Mouse (Mus musculus) kidney, embryonic 15.5 days (tissue): ENCODE data around the gene Slc47a2. TPM values are rescaled to one million over a fixed set of nuclear protein-coding genes. Genes with fewer than 3 reads are reported as not detected.
"Not testable (repeated sequence)": the region's sequence is repeated elsewhere in the genome, so short reads cannot be mapped to it uniquely, and the experiment has no call there.

ENCODE experiments used
- ATAC-seq: fragments of 200-750 bp; cut with Nextera tagmentation; replicated peaks from 2 replicates; pipeline ENCODE4 v1.8.0; 2017; ENCODE audit warnings: moderate TSS enrichment; ENCODE audit not compliant: low FRiP score
- H3K27ac ChIP-seq: fragments of 300-500 bp; sonication (generic); 2 replicates; pipeline ENCODE4 v1.5.1; 2015; ENCODE audit warnings: mild to moderate bottlenecking, inconsistent platforms
- H3K27me3 ChIP-seq: fragments of 300-500 bp; sonication (generic); 2 replicates; pipeline ENCODE4 v1.6.1; 2015; ENCODE audit warnings: inconsistent platforms
- H3K36me3 ChIP-seq: fragments of 300-500 bp; sonication (generic); 2 replicates; pipeline ENCODE4 v1.6.1; 2015; ENCODE audit warnings: inconsistent platforms
- H3K4me1 ChIP-seq: fragments of 300-500 bp; sonication (generic); 2 replicates; pipeline ENCODE4 v1.6.1; 2015; ENCODE audit warnings: inconsistent platforms
- H3K4me2 ChIP-seq: fragments of 300-500 bp; sonication (generic); 2 replicates; pipeline ENCODE4 v1.6.1; 2015; ENCODE audit warnings: moderate library complexity, mild to moderate bottlenecking, inconsistent platforms
- H3K4me3 ChIP-seq: fragments of 300-500 bp; sonication (generic); replicated peaks from 2 replicates; pipeline ENCODE4 v1.5.1; 2015; ENCODE audit warnings: mild to moderate bottlenecking, inconsistent platforms
- H3K9ac ChIP-seq: fragments of 300-500 bp; sonication (generic); 2 replicates; pipeline ENCODE4 v1.6.1; 2015; ENCODE audit warnings: mild to moderate bottlenecking, inconsistent platforms
- H3K9me3 ChIP-seq: fragments of 300-500 bp; sonication (generic); replicated peaks from 2 replicates; pipeline ENCODE4 v1.6.1; 2016; ENCODE audit warnings: inconsistent platforms
- WGBS: fragments of 180-500 bp; shearing (Covaris S2); methylation state at CpG from one replicate; pipeline ENCODE4 v1.1.7; 2015; ENCODE audit warnings: mixed read lengths; 5-methylcytosine and 5-hydroxymethylcytosine counted together
- polyA plus RNA-seq: library from polyadenylated mRNA; unstranded; fragments of >200 nt; fragmentation: Nextera tagmentation; extraction: Ambion mirVana; gene quantifications from 2 replicates; pipeline ENCODE4 v1.2.1, GENCODE M21; 2015

Gene Slc47a2
- polyA plus RNA-seq, 1 experiment from 2014 or later = not detected

GRCm38 (mm10) chr11:61340374-61340773 lies 2.3 kb downstream of the Slc47a2 start:
- ATAC-seq = no peak
- Histone ChIP-seq H3K36me3 (no peaks in the 10 kb centered on the region), H3K4me1 (peaks cover 14% of the 10 kb centered on the region), H3K4me2 (no peak overlapping the region), H3K27ac (no peak overlapping the region), H3K27me3 (peaks cover 50% of the 10 kb centered on the region), H3K9ac (no peak overlapping the region), H3K9me3 (no peaks in the 10 kb centered on the region), H3K4me3 (no peak overlapping the region)
- WGBS = 86% methylated on average over 4 of the region's 4 CpGs

- Histone ChIP-seq H3K9ac (no peak overlapping the region), H3K4me3 (no peak overlapping the region), H3K27me3 (peaks cover 25% of the 10 kb centered on the region), H3K4me2 (no peak overlapping the region), H3K27ac (no peak overlapping the region), H3K4me1 (peaks cover 11% of the 10 kb centered on the region), H3K36me3 (no peaks in the 10 kb centered on the region), H3K9me3 (no peaks in the 10 kb centered on the region)
- no peak for ATAC-seq
- 73% methylated on average over 10 of the region's 10 CpGs for WGBS
These were observed 5.1 kb downstream of the Slc47a2 start for GRCm38 (mm10) chr11:61337586-61337985.

GRCm38 (mm10) chr11:61320904-61321687 lies 21.6 kb downstream of the Slc47a2 start:
- Histone ChIP-seq H3K27ac (no peak overlapping the region), H3K27me3 (no peaks in the 10 kb centered on the region), H3K9me3 (no peaks in the 10 kb centered on the region), H3K4me3 (no peak overlapping the region), H3K9ac (no peak overlapping the region), H3K36me3 (no peaks in the 10 kb centered on the region), H3K4me2 (no peak overlapping the region), H3K4me1 (0 out of 2 replicates have a peak, but pooled peaks cover 6% of the 10 kb centered on the region)
- WGBS = 66% methylated on average over 10 of the region's 10 CpGs
- ATAC-seq = no peak

- Histone ChIP-seq H3K9ac (no peak overlapping the region), H3K4me1 (0 out of 2 replicates have a peak, but pooled peaks cover 6% of the 10 kb centered on the region), H3K36me3 (no peaks in the 10 kb centered on the region), H3K9me3 (no peaks in the 10 kb centered on the region), H3K4me3 (no peak overlapping the region), H3K4me2 (no peak overlapping the region), H3K27ac (no peak overlapping the region), H3K27me3 (no peaks in the 10 kb centered on the region)
- 37% methylated on average over 3 of the region's 3 CpGs for WGBS
- ATAC-seq = no peak
These were observed 22.6 kb downstream of the Slc47a2 start for GRCm38 (mm10) chr11:61319923-61320567.

- H3K27ac ChIP-seq = no peak overlapping the region
- H3K9ac ChIP-seq = no peak overlapping the region
- WGBS = 45% methylated on average over 12 of the region's 12 CpGs
- no peak overlapping the region for H3K4me2 ChIP-seq
- no peaks in the 10 kb centered on the region for H3K27me3 ChIP-seq
- H3K9me3 ChIP-seq = no peaks in the 10 kb centered on the region
- ATAC-seq = no peak
- H3K36me3 ChIP-seq = no peaks in the 10 kb centered on the region
- H3K4me1 ChIP-seq = 0 out of 2 replicates have a peak, but pooled peaks cover 6% of the 10 kb centered on the region
- no peak overlapping the region for H3K4me3 ChIP-seq
These were observed 23.3 kb downstream of the Slc47a2 start for GRCm38 (mm10) chr11:61319233-61319922.

- H3K4me3 ChIP-seq = no peak overlapping the region
- WGBS = 61% methylated on average over 2 of the region's 2 CpGs
- H3K9me3 ChIP-seq = no peaks in the 10 kb centered on the region
- no peaks in the 10 kb centered on the region for H3K36me3 ChIP-seq
- H3K4me1 ChIP-seq = 0 out of 2 replicates have a peak, but pooled peaks cover 6% of the 10 kb centered on the region
- no peak overlapping the region for H3K9ac ChIP-seq
- ATAC-seq = no peak
- H3K27ac ChIP-seq = no peak overlapping the region
- no peak overlapping the region for H3K4me2 ChIP-seq
- H3K27me3 ChIP-seq = no peaks in the 10 kb centered on the region
These were observed 25.8 kb downstream of the Slc47a2 start for GRCm38 (mm10) chr11:61316864-61317263.

- H3K9ac ChIP-seq = no peak overlapping the region
- no peaks in the 10 kb centered on the region for H3K9me3 ChIP-seq
- 54% methylated on average over 7 of the region's 7 CpGs for WGBS
- no peaks in the 10 kb centered on the region for H3K27me3 ChIP-seq
- no peak for ATAC-seq
- H3K27ac ChIP-seq = no peak overlapping the region
- no peaks in the 10 kb centered on the region for H3K36me3 ChIP-seq
- H3K4me1 ChIP-seq = no peaks in the 10 kb centered on the region
- no peak overlapping the region for H3K4me2 ChIP-seq
- no peak overlapping the region for H3K4me3 ChIP-seq
These were observed 32.3 kb downstream of the Slc47a2 start for GRCm38 (mm10) chr11:61310321-61310720.

- no peak overlapping the region for H3K9ac ChIP-seq
- H3K27ac ChIP-seq = no peak overlapping the region
- no peak for ATAC-seq
- no peak overlapping the region for H3K4me2 ChIP-seq
- H3K4me1 ChIP-seq = no peaks in the 10 kb centered on the region
- no peak overlapping the region for H3K4me3 ChIP-seq
- WGBS = 58% methylated on average over 12 of the region's 12 CpGs
- H3K27me3 ChIP-seq = no peaks in the 10 kb centered on the region
- no peaks in the 10 kb centered on the region for H3K36me3 ChIP-seq
- no peaks in the 10 kb centered on the region for H3K9me3 ChIP-seq
These were observed 32.8 kb downstream of the Slc47a2 start for GRCm38 (mm10) chr11:61309831-61310230.

GRCm38 (mm10) chr11:61307795-61308194 lies 34.9 kb downstream of the Slc47a2 start:
- Histone ChIP-seq H3K4me2 (no peak overlapping the region), H3K27ac (no peak overlapping the region), H3K36me3 (no peaks in the 10 kb centered on the region), H3K9me3 (no peaks in the 10 kb centered on the region), H3K27me3 (no peaks in the 10 kb centered on the region), H3K4me3 (no peak overlapping the region), H3K9ac (no peak overlapping the region), H3K4me1 (no peaks in the 10 kb centered on the region)
- 38% methylated on average over 7 of the region's 7 CpGs for WGBS
- no peak for ATAC-seq

GRCm38 (mm10) chr11:61305377-61305776 lies 37.3 kb downstream of the Slc47a2 start:
- WGBS = 83% methylated on average over 4 of the region's 4 CpGs

GRCm38 (mm10) chr11:61304535-61304934 lies 38.1 kb downstream of the Slc47a2 start:
- peaks cover 13% of the 10 kb centered on the region; the same call in 1 of the 2 replicates for H3K4me1 ChIP-seq
- not testable (repeated sequence) for H3K9ac ChIP-seq, H3K36me3 ChIP-seq, H3K4me2 ChIP-seq, H3K9me3 ChIP-seq, H3K4me3 ChIP-seq, ATAC-seq, H3K27ac ChIP-seq, H3K27me3 ChIP-seq
- WGBS = 90% methylated on average over 6 of the region's 10 CpGs

More at GRCm38 (mm10) chr11:61305377-61305776, 37.3 kb downstream of the Slc47a2 start:
- Histone ChIP-seq H3K4me3 (no peak overlapping the region), H3K27me3 (no peaks in the 10 kb centered on the region), H3K36me3 (no peaks in the 10 kb centered on the region), H3K4me2 (no peak overlapping the region), H3K4me1 (peaks cover 7% of the 10 kb centered on the region; the same call in 1 of the 2 replicates), H3K9ac (no peak overlapping the region), H3K27ac (no peak overlapping the region), H3K9me3 (no peaks in the 10 kb centered on the region)
- no peak for ATAC-seq
